Mouse (Mus musculus): Measurements from ENCODE around the gene Tatdn3.
A peak's percentile ranks its signal among the peaks of the same experiment; 100 is the strongest.

Tatdn3 gene

GRCm38 (mm10) chr1:191062781-191063485 is at the start of gene Tatdn3, which contains the start of gene Nsl1:
Gene Tatdn3, minus strand, starts transcription at chr1:191062932.
Gene Nsl1, plus strand, starts transcription at chr1:191063012.
- DNase-seq (ENCODE audit: low spot score): peak; percentile 86

- DNase-seq (ENCODE audit: low spot score): no peak
Observed at GRCm38 (mm10) chr1:191111146-191111545, 48.4 kb upstream of the Tatdn3 start.

GRCm38 (mm10) chr1:191109907-191110306 is 47.2 kb upstream of the Tatdn3 start:
- no peak for DNase-seq (ENCODE audit: low spot score)

- DNase-seq (ENCODE audit: low spot score): no peak
Observed at GRCm38 (mm10) chr1:191107306-191107705, 44.6 kb upstream of the Tatdn3 start.

- DNase-seq (ENCODE audit: low spot score): no peak
Observed at GRCm38 (mm10) chr1:191105246-191105645, 42.5 kb upstream of the Tatdn3 start.

GRCm38 (mm10) chr1:191102730-191103370 is 40.1 kb upstream of the Tatdn3 start:
- no peak for DNase-seq (ENCODE audit: low spot score)

GRCm38 (mm10) chr1:191099772-191100291 is 37.1 kb upstream of the Tatdn3 start:
- no peak for DNase-seq (ENCODE audit: low spot score)

- DNase-seq (ENCODE audit: low spot score): no peak
Observed at GRCm38 (mm10) chr1:191099114-191099513, 36.4 kb upstream of the Tatdn3 start.

- no peak for DNase-seq (ENCODE audit: low spot score)
Observed at GRCm38 (mm10) chr1:191097802-191098747, 35.3 kb upstream of the Tatdn3 start, which contains the start of gene Batf3. Gene Batf3, plus strand, starts transcription at chr1:191097847.

GRCm38 (mm10) chr1:191096871-191097681 is 34.3 kb upstream of the Tatdn3 start:
- no peak for DNase-seq (ENCODE audit: low spot score)

- DNase-seq (ENCODE audit: low spot score): no peak
Observed at GRCm38 (mm10) chr1:191095019-191095418, 32.3 kb upstream of the Tatdn3 start.

- no peak for DNase-seq (ENCODE audit: low spot score)
Observed at GRCm38 (mm10) chr1:191093578-191093977, 30.8 kb upstream of the Tatdn3 start.

- no peak for DNase-seq (ENCODE audit: low spot score)
Observed at GRCm38 (mm10) chr1:191092050-191092449, 29.3 kb upstream of the Tatdn3 start.

GRCm38 (mm10) chr1:191089355-191089754 is 26.6 kb upstream of the Tatdn3 start:
- no peak for DNase-seq (ENCODE audit: low spot score)

GRCm38 (mm10) chr1:191087955-191088354 is 25.2 kb upstream of the Tatdn3 start:
- no peak for DNase-seq (ENCODE audit: low spot score)

GRCm38 (mm10) chr1:191086960-191087359 is 24.2 kb upstream of the Tatdn3 start:
- DNase-seq (ENCODE audit: low spot score): no peak

- DNase-seq (ENCODE audit: low spot score): no peak
Observed at GRCm38 (mm10) chr1:191086304-191086878, 23.7 kb upstream of the Tatdn3 start.

GRCm38 (mm10) chr1:191085597-191085996 is 22.9 kb upstream of the Tatdn3 start:
- DNase-seq (ENCODE audit: low spot score): no peak

GRCm38 (mm10) chr1:191084951-191085559 is 22.3 kb upstream of the Tatdn3 start:
- peak; percentile 49 for DNase-seq (ENCODE audit: low spot score)

- no peak for DNase-seq (ENCODE audit: low spot score)
Observed at GRCm38 (mm10) chr1:191083230-191083629, 20.5 kb upstream of the Tatdn3 start.

Measured in spleen, adult 12 weeks (tissue).